Comparison of ENCODE assay signal across 8 mouse cellular contexts in the genomic region with DNA sequence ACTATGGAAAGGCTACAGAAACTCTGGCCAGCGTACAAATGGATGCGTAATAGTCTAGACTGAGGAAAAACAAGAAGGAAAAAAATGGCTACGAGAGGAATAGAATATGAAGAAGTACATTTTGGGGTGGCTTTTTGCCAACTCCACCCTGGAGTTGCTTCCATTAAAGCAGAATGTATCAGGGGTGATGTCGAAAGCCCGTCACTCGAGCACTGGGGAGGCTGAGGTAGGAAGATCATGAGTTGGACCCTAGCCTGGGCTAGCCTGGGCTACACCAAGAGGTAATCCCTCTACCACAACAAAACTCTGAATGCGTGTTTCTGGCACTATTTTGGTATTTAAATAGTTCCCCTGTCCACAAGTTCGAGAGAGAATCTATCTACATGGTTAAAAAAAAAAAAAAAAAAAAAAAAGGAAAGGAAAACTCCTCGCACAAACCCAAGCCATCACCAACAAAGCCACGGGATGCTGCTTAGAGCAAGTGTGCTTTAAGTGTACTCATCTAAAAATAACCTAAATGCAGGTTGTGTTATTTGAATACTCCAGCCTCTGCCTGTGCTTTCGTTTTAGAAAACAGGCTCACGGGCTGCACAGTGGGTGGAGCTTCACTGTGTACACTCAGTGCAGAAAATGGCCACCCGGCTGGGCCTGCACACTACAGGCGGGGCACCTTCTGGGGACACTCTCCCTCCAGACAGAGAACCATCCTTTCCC. TPM values are rescaled to one million over a fixed set of nuclear protein-coding genes. Genes with fewer than 3 reads are reported as not detected.
A peak's percentile ranks its signal among the peaks of the same experiment; 100 is the strongest.
DNase-seq lines count a peak whose midpoint lies in the region; ATAC-seq and TF ChIP-seq lines count a peak whose summit lies in the region.

No protein-coding gene starts in this region.

- H3K4me3 ChIP-seq in bone marrow, adult 2 months (replicated peaks; ENCODE audit: control insufficient read depth, low read depth, low read length), result peak overlapping the region; percentile 57
- H3K4me3 ChIP-seq in heart, embryonic 14.5 days (ENCODE audit: control insufficient read depth in 1 of 2, insufficient read depth in 1 of 2, low read depth in 1 of 2, low read length in 2 of 2), result peak overlapping the region in 1 of 2 experiments; percentile 17; a peak in 1 of 4 replicates
- no peak overlapping the region for H3K4me3 ChIP-seq in hindbrain, embryonic 10.5 days
- H3K4me3 ChIP-seq in hindbrain, embryonic 13.5 days, result no peak overlapping the region

- peaks cover 53% of the 10 kb centered on the region for H3K36me3 ChIP-seq in heart, embryonic 14.5 days (ENCODE audit: control insufficient read depth, insufficient read depth, low read length)
- H3K36me3 ChIP-seq in hindbrain, embryonic 10.5 days, result no peaks in the 10 kb centered on the region
- H3K36me3 ChIP-seq in hindbrain, embryonic 13.5 days, result peaks cover 7% of the 10 kb centered on the region

- no peaks in the 10 kb centered on the region for H3K27me3 ChIP-seq in heart, embryonic 14.5 days (ENCODE audit: control insufficient read depth, insufficient read depth, low read length)
- no peaks in the 10 kb centered on the region for H3K27me3 ChIP-seq in hindbrain, embryonic 10.5 days (ENCODE audit: insufficient read depth, poor library complexity, severe bottlenecking)
- H3K27me3 ChIP-seq in hindbrain, embryonic 13.5 days, result no peaks in the 10 kb centered on the region

- peak; percentile 52; the same call in 1 of the 2 replicates for ATAC-seq in heart, embryonic 14.5 days (ENCODE audit: insufficient number of reproducible peaks, insufficient read depth, low FRiP score, low read depth)
- ATAC-seq in hindbrain, embryonic 13.5 days (ENCODE audit: low FRiP score), result no peak

- peaks cover 3% of the 10 kb centered on the region for H3K4me1 ChIP-seq in bone marrow, adult 2 months (ENCODE audit: control insufficient read depth, insufficient read depth, low read length)
- peaks cover 36 to 63% of the 10 kb centered on the region in 2 experiments for H3K4me1 ChIP-seq in heart, embryonic 14.5 days (ENCODE audit: control insufficient read depth in 2 of 2, insufficient read depth in 2 of 2, low read length in 2 of 2)
- peaks cover 11% of the 10 kb centered on the region for H3K4me1 ChIP-seq in hindbrain, embryonic 10.5 days (replicated peaks)
- peaks cover 44% of the 10 kb centered on the region for H3K4me1 ChIP-seq in hindbrain, embryonic 13.5 days (replicated peaks)

- WGBS in bone marrow, adult 2 months, result 47% methylated on average over 14 of the region's 14 CpGs
- WGBS in heart, embryonic 14.5 days, result 65% methylated on average over 14 of the region's 14 CpGs
- WGBS in hindbrain, embryonic 10.5 days, result 88% methylated on average over 14 of the region's 14 CpGs
- WGBS in hindbrain, embryonic 13.5 days, result 81% methylated on average over 14 of the region's 14 CpGs

- DNase-seq in ovary, postnatal 36 days (ENCODE audit: low spot score), result peak; percentile 57
- no peak for DNase-seq in ovary, postnatal 14 days (ENCODE audit: low spot score)
- DNase-seq in lung, adult 18-20 months, result peak; percentile 76 to 77
- peak; percentile 70 to 83 for DNase-seq in spleen, postnatal 4 days (ENCODE audit: low spot score in 2 of 2)
- no peak for DNase-seq in hindbrain, embryonic 10.5 days (ENCODE audit: low spot score)

- peak overlapping the region; percentile 63; the same call in 1 of the 2 replicates for H3K9ac ChIP-seq in heart, embryonic 14.5 days (ENCODE audit: low read length)
- H3K9ac ChIP-seq in hindbrain, embryonic 13.5 days, result no peak overlapping the region; the same call in 1 of the 2 replicates

- TF ChIP-seq CTCF in bone marrow, adult 2 months (IDR thresholded peaks at IDR 0.05; ENCODE audit: control insufficient read depth, insufficient read depth, low read length), result no peak

- peak; percentile 23; the same call in 1 of the 2 replicates for TF ChIP-seq POLR2A in bone marrow, adult 2 months (IDR thresholded peaks at IDR 0.05; ENCODE audit: borderline replicate concordance, control insufficient read depth, low read depth, low read length)

- H3K27ac ChIP-seq in bone marrow, adult 2 months (ENCODE audit: control insufficient read depth, insufficient read depth, low read depth, low read length, poor library complexity), result no peak overlapping the region
- peak overlapping the region; percentile 96 for H3K27ac ChIP-seq in heart, embryonic 14.5 days (replicated peaks in 1 of 2; ENCODE audit: control insufficient read depth in 1 of 2, insufficient read depth in 1 of 2, low read depth in 2 of 2, low read length in 2 of 2)
- no peak overlapping the region for H3K27ac ChIP-seq in hindbrain, embryonic 10.5 days
- no peak overlapping the region for H3K27ac ChIP-seq in hindbrain, embryonic 13.5 days

- H3K4me2 ChIP-seq in heart, embryonic 14.5 days (ENCODE audit: low read length), result peak overlapping the region; percentile 49
- H3K4me2 ChIP-seq in hindbrain, embryonic 13.5 days, result no peak overlapping the region

- no peaks in the 10 kb centered on the region for H3K9me3 ChIP-seq in heart, embryonic 14.5 days (ENCODE audit: control insufficient read depth, low read length)
- no peaks in the 10 kb centered on the region for H3K9me3 ChIP-seq in hindbrain, embryonic 10.5 days
- no peaks in the 10 kb centered on the region for H3K9me3 ChIP-seq in hindbrain, embryonic 13.5 days

RNA-seq across cellular contexts. Expression of a gene that starts 39.7 kb away (rescaled TPM):
- 5.6 and 14.8 TPM in 2 replicates for polyA plus RNA-seq in bone marrow, adult 2 months (2011; ENCODE audit: insufficient read depth, insufficient read length, low replicate concordance, missing spikeins)
- polyA plus RNA-seq in heart, embryonic 14.5 days (2014; fragmentation: Nextera tagmentation; extraction: Ambion mirVana), result 32.9 and 34.2 TPM in 2 replicates
- polyA plus RNA-seq in hindbrain, embryonic 10.5 days (2016; fragmentation: Nextera tagmentation; extraction: Ambion mirVana), result 7.8 and 8.5 TPM in 2 replicates
- polyA plus RNA-seq in hindbrain, embryonic 13.5 days (2015; fragmentation: Nextera tagmentation; extraction: Ambion mirVana), result 42.2 and 44.0 TPM in 2 replicates

Comparison
In these comparisons a context has a peak if more than half of its experiments do, and no peak if none do; other contexts are left out.
1. DNase-seq: peak in ovary, postnatal 36 days (single experiment), lung, adult 18-20 months (2 of 2) and spleen, postnatal 4 days (2 of 2); none in ovary, postnatal 14 days (single experiment) and hindbrain, embryonic 10.5 days (single experiment).
2. H3K27ac ChIP-seq: peak in heart, embryonic 14.5 days (2 of 2); none in bone marrow, adult 2 months (single experiment), hindbrain, embryonic 10.5 days (single experiment) and hindbrain, embryonic 13.5 days (single experiment).